Mouse (Mus musculus) neural tube, embryonic 15.5 days (tissue): ENCODE measurements around the gene Stard3. TPM values are rescaled to one million over a fixed set of nuclear protein-coding genes. Genes with fewer than 3 reads are reported as not detected.

Experiments
- ATAC-seq: fragments of 200-750 bp; cut with Nextera tagmentation; 2 replicates; pipeline ENCODE4 v1.8.0; 2017; ENCODE audit warnings: mild to moderate bottlenecking, moderate TSS enrichment, moderate library complexity; ENCODE audit not compliant: low FRiP score
- H3K27ac ChIP-seq: fragments of 300-500 bp; sonication (generic); replicated peaks from 2 replicates; pipeline ENCODE4 v1.5.1; 2015; ENCODE audit warnings: mild to moderate bottlenecking, inconsistent platforms
- H3K27me3 ChIP-seq: fragments of 300-500 bp; sonication (generic); replicated peaks from 2 replicates; pipeline ENCODE4 v1.6.1; 2015; ENCODE audit warnings: inconsistent platforms
- H3K36me3 ChIP-seq: fragments of 300-500 bp; sonication (generic); 2 replicates; pipeline ENCODE4 v1.6.1; 2015; ENCODE audit warnings: inconsistent platforms
- H3K4me1 ChIP-seq: fragments of 300-500 bp; sonication (generic); 2 replicates; pipeline ENCODE4 v1.6.1; 2015; ENCODE audit warnings: inconsistent platforms
- H3K4me2 ChIP-seq: fragments of 300-500 bp; sonication (generic); 2 replicates; pipeline ENCODE4 v1.6.1; 2015; ENCODE audit warnings: inconsistent platforms, mild to moderate bottlenecking, moderate library complexity
- H3K4me3 ChIP-seq: fragments of 300-500 bp; sonication (generic); replicated peaks from 2 replicates; pipeline ENCODE4 v1.5.1; 2015; ENCODE audit warnings: mild to moderate bottlenecking, inconsistent platforms
- H3K9ac ChIP-seq: fragments of 300-500 bp; sonication (generic); replicated peaks from 2 replicates; pipeline ENCODE4 v1.6.1; 2015; ENCODE audit warnings: mild to moderate bottlenecking, inconsistent platforms
- H3K9me3 ChIP-seq: fragments of 300-500 bp; sonication (generic); replicated peaks from 2 replicates; pipeline ENCODE4 v1.6.1; 2016; ENCODE audit warnings: inconsistent platforms
- WGBS: fragments of 180-500 bp; shearing (Covaris S2); methylation state at CpG from one replicate; pipeline ENCODE4 v1.1.7; 2015; ENCODE audit warnings: mixed read lengths; 5-methylcytosine and 5-hydroxymethylcytosine counted together
- polyA plus RNA-seq: library from polyadenylated mRNA; unstranded; fragments of >200 nt; fragmentation: Nextera tagmentation; extraction: Ambion mirVana; gene quantifications from 2 replicates; pipeline ENCODE4 v1.2.1, GENCODE M21; 2015

The Stard3 gene
- polyA plus RNA-seq, 1 experiment from 2014 or later, result 31.6 TPM

GRCm38 (mm10) chr11:98392645-98393044 lies 34.5 kb downstream of the Stard3 start:
- ATAC-seq, result no peak

GRCm38 (mm10) chr11:98393317-98393716 lies 35.1 kb downstream of the Stard3 start:
- no peaks in the 10 kb centered on the region for H3K36me3 ChIP-seq
- H3K9me3 ChIP-seq, result no peaks in the 10 kb centered on the region
- H3K4me3 ChIP-seq, result no peak overlapping the region
- 0 out of 2 replicates have a peak, but pooled peaks cover 3% of the 10 kb centered on the region for H3K4me1 ChIP-seq
- H3K27ac ChIP-seq, result no peak overlapping the region
- H3K4me2 ChIP-seq, result no peak overlapping the region
- ATAC-seq, result no peak
- 82% methylated on average over 6 of the region's 6 CpGs for WGBS
- peaks cover 33% of the 10 kb centered on the region for H3K27me3 ChIP-seq
- no peak overlapping the region for H3K9ac ChIP-seq

More at GRCm38 (mm10) chr11:98392645-98393044, 34.5 kb downstream of the Stard3 start:
- no peak overlapping the region for H3K4me3 ChIP-seq
- no peaks in the 10 kb centered on the region for H3K36me3 ChIP-seq
- H3K4me2 ChIP-seq, result no peak overlapping the region
- 69% methylated on average over 4 of the region's 4 CpGs for WGBS
- no peak overlapping the region for H3K27ac ChIP-seq
- H3K9ac ChIP-seq, result no peak overlapping the region
- H3K4me1 ChIP-seq, result 0 out of 2 replicates have a peak, but pooled peaks cover 4% of the 10 kb centered on the region
- peaks cover 40% of the 10 kb centered on the region for H3K27me3 ChIP-seq
- no peaks in the 10 kb centered on the region for H3K9me3 ChIP-seq

GRCm38 (mm10) chr11:98394301-98394700 lies 36.1 kb downstream of the Stard3 start:
- H3K9ac ChIP-seq, result no peak overlapping the region
- no peaks in the 10 kb centered on the region for H3K9me3 ChIP-seq
- H3K27me3 ChIP-seq, result peaks cover 24% of the 10 kb centered on the region
- no peak for ATAC-seq
- H3K4me1 ChIP-seq, result 0 out of 2 replicates have a peak, but pooled peaks cover 3% of the 10 kb centered on the region
- H3K36me3 ChIP-seq, result no peaks in the 10 kb centered on the region
- no peak overlapping the region for H3K4me2 ChIP-seq
- H3K27ac ChIP-seq, result no peak overlapping the region
- H3K4me3 ChIP-seq, result no peak overlapping the region
- WGBS, result 74% methylated on average over 6 of the region's 6 CpGs

GRCm38 (mm10) chr11:98395041-98395440 lies 36.9 kb downstream of the Stard3 start:
- Histone ChIP-seq H3K4me2 (no peak overlapping the region), H3K4me1 (peaks cover 9% of the 10 kb centered on the region), H3K4me3 (no peak overlapping the region), H3K9ac (no peak overlapping the region), H3K36me3 (no peaks in the 10 kb centered on the region), H3K27me3 (peaks cover 22% of the 10 kb centered on the region), H3K9me3 (no peaks in the 10 kb centered on the region), H3K27ac (no peak overlapping the region)
- WGBS, result 50% methylated on average over 4 of the region's 4 CpGs
- ATAC-seq, result no peak

- Histone ChIP-seq H3K9me3 (no peaks in the 10 kb centered on the region), H3K4me1 (peaks cover 17% of the 10 kb centered on the region), H3K27ac (no peak overlapping the region), H3K4me3 (no peak overlapping the region), H3K27me3 (no peaks in the 10 kb centered on the region), H3K36me3 (no peaks in the 10 kb centered on the region), H3K9ac (no peak overlapping the region), H3K4me2 (no peak overlapping the region)
- WGBS, result 91% methylated on average over 7 of the region's 7 CpGs
- no peak for ATAC-seq
These were observed 39.8 kb downstream of the Stard3 start for GRCm38 (mm10) chr11:98397946-98398345.

- peaks cover 14% of the 10 kb centered on the region for H3K4me1 ChIP-seq
- WGBS, result under 1% methylated on average over 40 of the region's 40 CpGs
- ATAC-seq, result peak; percentile 95
These were observed 42.1 kb downstream of the Stard3 start, which contains the start of gene Pgap3 for GRCm38 (mm10) chr11:98400161-98400726. Gene Pgap3 (minus strand): TSS chr11:98400490.

GRCm38 (mm10) chr11:98400816-98401215 lies 42.6 kb downstream of the Stard3 start:
- Histone ChIP-seq H3K9ac (peak overlapping the region; percentile 71), H3K27ac (peak overlapping the region; percentile 97), H3K27me3 (peaks cover 8% of the 10 kb centered on the region; the same call in 1 of the 2 replicates), H3K4me3 (peak overlapping the region; percentile 79), H3K9me3 (no peaks in the 10 kb centered on the region), H3K4me2 (peak overlapping the region; percentile 81), H3K36me3 (no peaks in the 10 kb centered on the region), H3K4me1 (peaks cover 14% of the 10 kb centered on the region)
- 49% methylated on average over 3 of the region's 3 CpGs for WGBS
- ATAC-seq, result no peak

More at GRCm38 (mm10) chr11:98400161-98400726, 42.1 kb downstream of the Stard3 start, which contains the start of gene Pgap3:
- Histone ChIP-seq H3K9ac (peak within 1 kb of the TSS; percentile 71), H3K36me3 (no peaks in the 10 kb centered on the region), H3K9me3 (no peaks in the 10 kb centered on the region), H3K4me2 (peak within 1 kb of the TSS; percentile 81), H3K27ac (peak within 1 kb of the TSS; percentile 97), H3K27me3 (peaks cover 8% of the 10 kb centered on the region; the same call in 1 of the 2 replicates), H3K4me3 (peak within 1 kb of the TSS; percentile 79)

- H3K27me3 ChIP-seq, result peaks cover 22% of the 10 kb centered on the region
- H3K27ac ChIP-seq, result no peak overlapping the region
- H3K4me3 ChIP-seq, result no peak overlapping the region
- no peak overlapping the region for H3K4me2 ChIP-seq
- peaks cover 4% of the 10 kb centered on the region; the same call in 1 of the 2 replicates for H3K4me1 ChIP-seq
- ATAC-seq, result no peak
- WGBS, result 80% methylated on average over 6 of the region's 6 CpGs
- H3K9me3 ChIP-seq, result no peaks in the 10 kb centered on the region
- H3K36me3 ChIP-seq, result no peaks in the 10 kb centered on the region
- H3K9ac ChIP-seq, result no peak overlapping the region
These were observed 48.5 kb downstream of the Stard3 start for GRCm38 (mm10) chr11:98406621-98407020.

GRCm38 (mm10) chr11:98408872-98409271 lies 50.7 kb downstream of the Stard3 start:
- no peak overlapping the region for H3K9ac ChIP-seq
- H3K36me3 ChIP-seq, result no peaks in the 10 kb centered on the region
- no peak for ATAC-seq
- H3K4me2 ChIP-seq, result 0 out of 2 replicates have a peak overlapping the region, but pooled peaks have one; percentile 3
- peaks cover 22% of the 10 kb centered on the region for H3K4me1 ChIP-seq
- H3K27ac ChIP-seq, result peak overlapping the region; percentile 46
- H3K4me3 ChIP-seq, result no peak overlapping the region
- peaks cover 30% of the 10 kb centered on the region for H3K27me3 ChIP-seq
- H3K9me3 ChIP-seq, result no peaks in the 10 kb centered on the region
- WGBS, result 52% methylated on average over 8 of the region's 8 CpGs

- H3K9me3 ChIP-seq, result no peaks in the 10 kb centered on the region
- peak; percentile 67; the same call in 1 of the 2 replicates for ATAC-seq
- H3K4me3 ChIP-seq, result no peak overlapping the region
- H3K36me3 ChIP-seq, result no peaks in the 10 kb centered on the region
- no peak overlapping the region for H3K9ac ChIP-seq
- H3K27me3 ChIP-seq, result peaks cover 28% of the 10 kb centered on the region
- H3K4me1 ChIP-seq, result peaks cover 28% of the 10 kb centered on the region
- WGBS, result 4% methylated on average over 9 of the region's 10 CpGs
- H3K27ac ChIP-seq, result peak overlapping the region; percentile 46; the same call in 1 of the 2 replicates
- peak overlapping the region; percentile 3; the same call in 1 of the 2 replicates for H3K4me2 ChIP-seq
These were observed 51.2 kb downstream of the Stard3 start for GRCm38 (mm10) chr11:98409341-98409822.

GRCm38 (mm10) chr11:98412273-98412796 lies 54.2 kb downstream of the Stard3 start, which contains the start of gene Erbb2:
Gene Erbb2 (plus strand): TSS chr11:98412470.
- WGBS, result under 1% methylated on average over 43 of the region's 49 CpGs
- peaks cover 28% of the 10 kb centered on the region for H3K27me3 ChIP-seq
- peak; percentile 30 for ATAC-seq

More at GRCm38 (mm10) chr11:98412273-98412796, 54.2 kb downstream of the Stard3 start, which contains the start of gene Erbb2:
- H3K36me3 ChIP-seq, result no peaks in the 10 kb centered on the region
- H3K4me3 ChIP-seq, result peak within 1 kb of the TSS; percentile 51
- H3K4me1 ChIP-seq, result peaks cover 30% of the 10 kb centered on the region
- peak within 1 kb of the TSS; percentile 82 for H3K27ac ChIP-seq
- peak within 1 kb of the TSS; percentile 96 for H3K4me2 ChIP-seq
- H3K9me3 ChIP-seq, result no peaks in the 10 kb centered on the region
- peak within 1 kb of the TSS; percentile 67 for H3K9ac ChIP-seq
